Mouse (Mus musculus) heart, adult 11 months (tissue): ENCODE measurements at regions not wholly inside any gene's neighbourhood (a gene's known extent, or its start where the extent isn't known, plus 50 kb on each side); places are given as distances from the start of the nearest gene placed in this dataset.
A peak's percentile ranks its signal among the peaks of the same experiment; 100 is the strongest.

ENCODE experiments used
- DNase-seq: peaks from one replicate; pipeline ENCODE4 v3.0.0; 2022

DNA sequence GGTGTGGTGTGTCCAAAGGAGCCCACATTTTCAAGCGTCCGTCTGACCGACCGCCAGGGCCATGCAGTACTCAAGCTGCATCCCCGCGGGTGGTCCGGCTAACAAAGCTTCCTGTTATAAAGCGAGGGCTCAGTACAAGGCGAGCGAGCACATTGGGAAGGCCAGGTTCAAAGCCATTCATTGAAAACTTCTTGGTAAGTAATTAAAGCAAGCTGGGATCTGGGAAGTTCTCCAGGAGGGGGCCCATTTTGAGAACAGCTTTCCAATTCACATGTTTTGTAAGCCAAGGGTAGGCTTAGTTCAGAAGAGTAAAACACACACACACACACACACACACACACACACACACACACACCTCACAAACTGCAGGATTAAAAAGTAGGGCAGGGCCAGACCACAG is 57.3 kb upstream of the Prep start:
- no peak for DNase-seq

- DNase-seq = no peak
Measured at GRCm38 (mm10) chr10:45009235-45009634, 57.8 kb upstream of the Prep start.

DNA sequence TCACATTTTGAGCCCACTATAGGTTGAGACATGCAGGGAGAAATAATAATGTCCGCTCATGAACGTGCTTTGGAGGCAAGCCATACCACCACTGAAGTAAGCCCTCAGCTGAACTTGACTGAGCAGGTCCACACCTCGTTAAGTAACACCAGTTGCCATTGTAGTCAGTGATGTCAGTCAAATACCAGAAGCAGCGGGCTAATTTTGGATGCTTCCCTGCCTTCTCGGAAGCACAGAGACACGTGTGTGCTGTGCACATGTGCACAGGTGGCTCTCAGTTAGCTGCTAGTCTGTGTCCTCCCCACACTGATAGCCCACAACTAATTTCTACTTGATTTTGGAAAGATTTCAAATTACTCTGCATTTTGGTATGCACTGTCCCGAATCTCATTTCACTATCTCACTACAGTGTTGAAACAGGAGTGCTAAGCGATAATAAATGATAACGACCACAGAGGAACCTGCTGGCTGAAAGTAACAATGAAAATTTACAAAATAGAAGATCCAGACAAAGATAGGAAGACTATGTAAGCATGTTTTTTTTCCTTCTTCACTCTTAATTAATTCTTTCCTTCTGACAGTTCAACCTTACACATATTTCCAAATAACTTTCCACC is 62.9 kb upstream of the Prep start:
- no peak for DNase-seq

DNA sequence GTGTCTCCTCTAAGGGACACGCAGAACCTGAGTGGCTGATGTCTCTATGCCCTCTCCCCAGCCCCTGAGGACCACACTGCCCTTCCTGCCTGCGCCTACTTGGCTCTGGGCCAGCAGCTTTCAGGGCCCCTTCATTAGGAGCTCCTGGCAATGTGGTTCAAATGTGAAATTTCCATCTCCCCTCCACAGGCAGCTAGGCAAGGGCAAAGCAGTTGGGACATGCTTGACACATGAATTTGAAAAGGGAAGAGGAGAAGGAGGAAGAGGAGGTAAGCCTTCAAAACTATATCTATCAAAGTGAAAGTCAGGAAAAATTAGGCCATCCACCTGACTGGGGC is 63.7 kb upstream of the Prep start:
- no peak for DNase-seq

DNA sequence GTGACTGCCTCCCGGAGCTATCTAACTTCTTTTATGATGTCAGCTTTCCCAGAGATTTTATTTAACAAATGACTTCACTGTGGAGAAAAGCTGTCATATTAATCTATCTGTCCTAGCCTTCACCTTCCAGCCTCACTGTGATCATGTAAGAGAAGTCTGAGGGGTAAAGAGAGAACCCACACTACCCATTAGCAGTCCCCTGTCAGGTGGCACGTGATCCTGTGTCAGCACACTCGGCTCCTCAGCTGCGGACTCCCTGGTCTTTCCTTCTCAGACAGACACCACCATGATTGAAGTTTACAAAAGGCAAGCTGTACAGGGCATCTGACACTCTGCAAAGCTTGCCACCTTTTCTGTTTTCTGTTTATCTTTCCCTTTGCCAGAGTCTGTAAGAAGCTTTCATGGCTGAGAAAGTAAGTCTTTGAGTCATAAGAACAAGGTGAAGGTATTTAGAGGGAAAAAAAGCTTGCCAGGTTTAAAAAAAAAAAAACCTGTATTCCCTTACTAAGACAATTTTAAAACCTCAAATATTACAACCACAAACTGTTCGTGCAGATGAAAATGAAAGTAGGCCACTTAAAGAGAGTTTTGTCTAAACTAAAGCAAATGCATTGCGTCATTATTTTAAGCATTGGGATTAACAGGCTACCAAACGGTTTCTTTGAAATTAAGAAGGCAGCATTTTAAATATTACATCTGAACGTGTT is 64.2 kb upstream of the Prep start:
- no peak for DNase-seq

- DNase-seq = no peak
Measured at GRCm38 (mm10) chr10:45000873-45001859, 65.8 kb upstream of the Prep start.

GRCm38 (mm10) chr10:45000027-45000840 is 66.8 kb upstream of the Prep start:
- DNase-seq = peak; percentile 94

DNA sequence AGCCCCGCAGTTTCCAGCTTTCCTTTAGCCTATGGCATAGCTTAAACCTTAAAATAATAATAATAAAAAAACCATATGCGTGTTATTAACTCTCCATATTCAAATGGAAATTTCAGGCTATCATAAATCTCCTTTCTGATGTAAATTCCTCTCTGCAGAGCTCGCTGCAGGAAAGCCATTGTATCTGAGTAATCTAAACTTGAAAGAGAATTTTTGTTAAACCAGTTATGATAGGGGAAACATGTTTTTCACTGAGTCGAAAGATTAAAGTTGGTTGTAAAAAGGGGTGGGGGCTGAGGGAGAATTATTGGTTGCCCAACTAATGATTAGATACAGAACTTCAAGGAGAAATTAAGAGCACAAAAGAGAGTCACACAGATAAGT is 69.1 kb upstream of the Prep start:
- DNase-seq = no peak

GRCm38 (mm10) chr10:44997184-44997905 is 69.7 kb upstream of the Prep start:
- peak; percentile 94 for DNase-seq

- peak; percentile 80 for DNase-seq
Measured at GRCm38 (mm10) chr10:44995756-44996155, 71.2 kb upstream of the Prep start.

DNA sequence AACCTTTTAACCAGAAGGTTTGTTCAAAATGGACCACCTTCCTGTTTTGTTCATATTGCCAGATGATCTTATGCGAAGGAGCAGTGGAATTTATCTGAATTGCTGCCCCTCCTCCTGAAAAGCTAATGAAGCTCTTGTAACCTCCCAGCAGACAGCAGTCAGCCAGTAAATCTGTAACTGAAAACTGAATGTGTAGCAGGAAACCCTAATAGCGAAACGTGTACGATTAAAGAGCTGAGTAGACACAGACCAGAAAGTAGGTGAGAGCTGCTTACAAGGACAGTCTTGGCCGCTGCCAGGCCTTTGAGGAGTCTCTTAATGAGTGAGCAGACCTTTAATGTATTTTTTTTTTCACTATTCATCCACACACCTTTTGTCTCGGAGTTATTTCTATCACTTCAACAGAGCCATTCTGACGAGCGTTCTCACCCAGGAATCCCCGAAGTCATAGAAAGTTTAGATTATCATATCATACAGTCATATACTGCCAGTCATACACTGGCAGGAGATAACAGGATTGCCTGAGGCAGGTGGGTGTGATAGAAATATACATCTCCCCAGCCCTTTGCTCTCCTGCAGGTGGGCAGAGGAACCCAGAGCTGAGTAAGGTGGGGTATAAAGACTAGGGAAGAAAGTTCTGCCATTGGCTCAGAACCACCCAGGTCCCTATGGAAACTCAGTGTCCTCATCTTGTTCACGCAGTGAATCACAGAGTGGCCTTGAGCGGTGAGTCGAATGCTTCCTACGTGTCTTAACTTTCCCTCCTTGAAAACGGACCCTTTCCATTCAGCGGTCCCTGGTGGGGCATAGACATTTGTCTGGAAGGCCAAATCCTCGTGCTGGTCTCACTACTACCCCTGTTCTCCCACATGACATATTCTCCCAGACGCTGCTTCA is 72.4 kb upstream of the Prep start:
- peak; percentile 61 for DNase-seq

- DNase-seq = peak; percentile 90
Measured at GRCm38 (mm10) chr10:44993470-44994260, 73.3 kb upstream of the Prep start.

DNA sequence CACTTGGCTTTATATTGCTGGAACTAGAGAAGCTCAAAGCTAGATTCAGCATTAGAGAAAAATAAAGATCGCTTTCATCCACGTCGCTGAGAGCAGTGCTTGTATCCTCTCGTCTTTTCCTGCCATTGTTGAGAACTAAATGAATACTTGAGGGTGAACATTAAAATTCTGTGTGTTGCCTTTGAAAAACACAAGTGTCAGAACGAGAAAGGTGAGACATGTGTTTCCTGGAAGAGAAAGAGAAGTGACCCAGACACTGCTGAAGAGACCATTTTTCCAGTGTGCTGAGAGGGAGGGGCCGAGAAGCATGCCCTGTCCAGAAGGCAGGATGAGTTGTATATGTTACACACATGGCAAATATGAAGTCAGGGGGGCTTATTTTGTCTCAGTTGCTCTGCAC is 77.5 kb upstream of the Prep start:
- no peak for DNase-seq

DNA sequence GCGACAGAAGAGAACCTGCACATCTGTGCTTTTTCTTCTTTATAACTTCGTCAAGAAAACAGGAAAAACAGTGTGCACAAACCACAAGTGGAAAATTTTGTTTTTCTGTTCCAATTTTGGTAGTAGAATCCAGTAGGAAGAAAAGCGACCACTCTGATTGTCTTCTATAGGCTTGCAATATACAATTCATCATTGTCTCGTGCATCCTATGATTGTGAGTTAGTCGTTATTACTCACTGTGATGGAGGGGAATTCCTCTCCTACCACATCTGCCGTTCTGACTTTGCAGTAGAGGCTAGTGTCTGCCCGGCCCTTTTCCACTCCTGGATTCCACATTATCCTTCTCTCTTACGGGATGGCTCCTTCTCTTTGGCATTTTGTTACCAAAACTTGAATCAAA is 78.2 kb upstream of the Prep start:
- DNase-seq = no peak

DNA sequence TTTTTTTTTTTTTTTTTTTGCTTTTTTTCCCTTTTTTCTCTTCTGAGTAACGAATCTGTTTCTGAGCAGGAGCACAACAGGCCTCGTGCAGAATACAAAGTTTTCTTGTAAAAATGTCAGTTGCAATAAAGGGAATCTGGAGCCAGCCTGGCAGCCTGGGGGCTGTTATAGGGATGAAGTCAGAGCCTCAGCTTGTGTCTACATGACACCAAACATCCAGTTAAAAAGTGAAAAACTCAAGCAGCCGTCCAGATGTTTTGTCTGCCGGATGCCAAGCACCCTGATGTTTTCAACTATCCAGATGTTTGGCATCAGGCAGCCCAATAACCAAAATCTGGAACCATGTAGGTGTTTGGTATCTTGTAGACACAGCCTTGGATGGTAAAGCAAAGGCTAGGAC is 79.4 kb upstream of the Prep start:
- DNase-seq = no peak

GRCm38 (mm10) chr10:44981913-44982312 is 85.1 kb upstream of the Prep start:
- DNase-seq = no peak

- DNase-seq = no peak
Measured at GRCm38 (mm10) chr10:44976815-44977214, 90.2 kb upstream of the Prep start.

- DNase-seq = no peak
Measured at GRCm38 (mm10) chr10:44971911-44972310, 95.1 kb upstream of the Prep start.

DNA sequence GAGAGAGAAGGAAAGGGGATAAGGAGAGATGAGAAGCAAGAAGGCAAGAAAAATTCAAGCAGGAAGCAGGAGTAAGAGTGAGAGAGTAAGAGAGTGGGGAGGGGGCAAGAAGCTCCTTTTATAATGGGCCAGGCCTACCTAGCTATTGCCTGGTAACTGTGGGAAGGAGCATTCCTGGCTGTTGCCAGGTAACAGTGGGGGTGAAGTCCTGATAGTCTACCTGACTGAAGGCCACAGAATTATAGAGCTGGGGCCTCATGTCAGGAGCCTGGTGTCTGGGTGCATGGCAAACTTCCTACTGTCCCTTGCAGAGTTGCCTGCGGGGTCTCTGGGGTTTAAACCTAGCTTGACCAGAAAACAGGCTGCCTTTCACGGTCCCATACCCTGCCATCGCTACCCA is 107.0 kb upstream of the Prep start:
- no peak for DNase-seq

DNA sequence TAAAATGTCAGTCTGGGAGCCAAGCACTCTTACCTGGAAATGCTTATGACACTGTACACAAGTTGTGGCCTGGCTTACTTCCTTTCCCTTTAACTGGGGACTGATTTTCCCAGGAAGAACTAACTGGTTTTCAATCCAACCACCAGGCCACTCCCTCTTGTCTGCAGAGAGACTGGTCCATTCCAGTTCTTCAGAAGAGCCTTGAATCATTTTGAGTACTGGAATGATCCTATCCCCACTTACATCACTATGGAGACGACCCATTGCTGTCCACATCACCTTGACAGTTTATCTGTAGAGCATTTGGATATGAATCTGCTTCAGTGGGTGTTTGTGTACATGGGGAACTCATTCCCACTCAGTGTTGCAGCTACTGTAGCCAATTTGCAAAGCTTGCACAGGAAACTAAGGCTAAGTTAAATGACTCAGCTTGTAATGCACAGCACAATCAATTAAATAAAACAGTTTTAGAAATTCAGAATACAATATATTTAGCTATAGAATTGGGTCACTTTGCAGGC is 121.7 kb upstream of the Prep start:
- no peak for DNase-seq
